Mouse (Mus musculus) megakaryocyte, embryonic 14.5 days (primary cell): ENCODE results near the gene Slc10a7.

ENCODE experiments used
- FLI1 ChIP-seq: IDR thresholded peaks from 2 replicates; pipeline ENCODE4 v1.6.1; 2012; ENCODE audit warnings: low read length, inconsistent platforms, mixed read lengths
- GATA1 ChIP-seq: IDR thresholded peaks from 3 replicates; pipeline ENCODE4 v1.6.1; 2012; ENCODE audit warnings: mixed read lengths, low read length, inconsistent platforms, borderline replicate concordance

DNA sequence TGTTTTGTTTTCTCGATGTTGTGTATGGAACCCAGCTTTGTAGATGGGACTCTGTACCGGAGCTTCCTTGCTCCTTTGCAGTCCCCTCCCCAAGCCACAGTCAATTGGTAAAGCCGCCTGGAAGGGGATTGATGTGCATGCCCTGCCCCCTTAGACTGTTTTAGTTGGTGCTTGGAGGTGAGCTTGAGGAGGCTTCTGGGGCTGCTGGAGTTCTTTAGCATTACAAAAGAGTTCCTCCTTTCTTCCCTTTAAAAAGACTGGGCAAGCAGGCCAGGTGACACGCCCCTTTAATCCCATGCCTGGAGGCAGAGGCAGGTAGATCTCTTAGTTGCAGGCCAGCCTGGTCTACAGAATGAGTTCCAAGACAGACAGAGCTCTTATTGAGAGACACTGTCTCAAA is 4.0 kb downstream of the Slc10a7 start:
- TF ChIP-seq GATA1 (no peak), FLI1 (no peak)
